Mouse (Mus musculus): Measurements from ENCODE around the gene Qtrt1. TPM values are rescaled to one million over a fixed set of nuclear protein-coding genes. Genes with fewer than 3 reads are reported as not detected.
"Not testable (repeated sequence)": the region's sequence is repeated elsewhere in the genome, so short reads cannot be mapped to it uniquely, and the experiment has no call there.

The Qtrt1 gene
- polyA plus RNA-seq, 1 experiment from 2014 or later, result 50.3 TPM

DNA sequence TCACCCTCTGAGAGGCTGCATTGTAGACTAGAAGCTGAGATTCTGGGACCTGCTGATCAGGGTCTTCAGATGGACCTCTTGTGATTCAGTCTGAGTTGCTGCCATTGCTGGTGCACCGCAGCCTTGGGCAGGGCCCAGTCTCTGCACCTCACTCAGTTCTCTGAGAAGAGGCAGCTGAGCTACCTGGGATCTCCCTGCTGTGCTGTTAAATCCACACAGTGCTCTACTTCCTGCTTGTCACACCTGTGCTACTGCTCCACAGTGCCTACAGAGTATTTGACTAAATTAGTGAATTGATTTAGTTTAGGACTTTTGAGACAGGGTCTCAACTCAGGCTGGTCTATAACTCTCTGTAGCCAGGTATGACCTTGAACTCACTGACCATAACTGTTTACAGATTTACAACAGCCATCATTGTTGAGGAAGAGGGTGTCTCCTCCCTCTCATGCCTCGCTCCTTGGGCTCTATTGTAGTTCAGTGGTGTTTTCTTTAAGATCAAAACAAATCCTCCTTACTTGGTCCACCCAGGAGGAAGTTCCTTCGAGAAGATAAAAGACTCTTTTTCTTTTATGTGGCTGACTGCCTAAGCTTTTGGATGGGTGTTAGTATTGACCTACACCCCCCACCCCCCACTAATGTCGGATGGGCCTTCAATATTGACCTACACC, 43.6 kb downstream of the Qtrt1 start:
- DNase-seq (ENCODE audit: low spot score) (no peak), ATAC-seq (ENCODE audit: insufficient number of reproducible peaks, low FRiP score, low TSS enrichment, low read depth) (no peak)
- H3K9me3 ChIP-seq (ENCODE audit: control insufficient read depth, low read length), result no peaks in the 10 kb centered on the region
- H3K9ac ChIP-seq (ENCODE audit: low read length), result no peak overlapping the region
- no peak overlapping the region for H3K27ac ChIP-seq (replicated peaks; ENCODE audit: low read depth, low read length)
- H3K4me1 ChIP-seq (ENCODE audit: control insufficient read depth, insufficient read depth, low read length), result no peaks in the 10 kb centered on the region
- WGBS, result 73% methylated on average over 4 of the region's 4 CpGs
- no peak overlapping the region for H3K4me2 ChIP-seq (ENCODE audit: low read depth, severe bottlenecking)
- no peaks in the 10 kb centered on the region for H3K27me3 ChIP-seq (ENCODE audit: control insufficient read depth, insufficient read depth, low read length)
- H3K36me3 ChIP-seq (ENCODE audit: control insufficient read depth, insufficient read depth, low read length), result no peaks in the 10 kb centered on the region; the same call in 1 of the 2 replicates
- no peak overlapping the region for H3K4me3 ChIP-seq (ENCODE audit: low read depth, low read length)

GRCm38 (mm10) chr9:21456246-21456929, 44.8 kb downstream of the Qtrt1 start:
- Histone ChIP-seq H3K36me3 (ENCODE audit: control insufficient read depth, insufficient read depth, low read length) (no peaks in the 10 kb centered on the region; the same call in 1 of the 2 replicates), H3K9me3 (ENCODE audit: control insufficient read depth, low read length) (no peaks in the 10 kb centered on the region), H3K27ac (replicated peaks; ENCODE audit: low read depth, low read length) (no peak overlapping the region), H3K27me3 (ENCODE audit: control insufficient read depth, insufficient read depth, low read length) (no peaks in the 10 kb centered on the region), H3K4me3 (ENCODE audit: low read depth, low read length) (no peak overlapping the region), H3K9ac (ENCODE audit: low read length) (no peak overlapping the region), H3K4me2 (ENCODE audit: low read depth, severe bottlenecking) (no peak overlapping the region), H3K4me1 (ENCODE audit: control insufficient read depth, insufficient read depth, low read length) (no peaks in the 10 kb centered on the region)
- ATAC-seq (ENCODE audit: insufficient number of reproducible peaks, low FRiP score, low TSS enrichment, low read depth) (no peak), DNase-seq (ENCODE audit: low spot score) (no peak)
- WGBS, result 89% methylated on average over 7 of the region's 7 CpGs

- WGBS, result 82% methylated on average over 10 of the region's 10 CpGs
- no peak overlapping the region for H3K27ac ChIP-seq (replicated peaks; ENCODE audit: low read depth, low read length)
These were observed 45.4 kb downstream of the Qtrt1 start for GRCm38 (mm10) chr9:21456930-21457634.

GRCm38 (mm10) chr9:21458821-21459220, 47.2 kb downstream of the Qtrt1 start:
- Histone ChIP-seq H3K4me1 (ENCODE audit: control insufficient read depth, insufficient read depth, low read length) (no peaks in the 10 kb centered on the region), H3K27me3 (ENCODE audit: control insufficient read depth, insufficient read depth, low read length) (no peaks in the 10 kb centered on the region), H3K9me3 (ENCODE audit: control insufficient read depth, low read length) (no peaks in the 10 kb centered on the region), H3K27ac (replicated peaks; ENCODE audit: low read depth, low read length) (no peak overlapping the region), H3K4me3 (ENCODE audit: low read depth, low read length) (no peak overlapping the region), H3K4me2 (ENCODE audit: low read depth, severe bottlenecking) (no peak overlapping the region), H3K36me3 (ENCODE audit: control insufficient read depth, insufficient read depth, low read length) (no peaks in the 10 kb centered on the region; the same call in 1 of the 2 replicates), H3K9ac (ENCODE audit: low read length) (no peak overlapping the region)
- no peak for ATAC-seq (ENCODE audit: insufficient number of reproducible peaks, low FRiP score, low TSS enrichment, low read depth)
- 85% methylated on average over 3 of the region's 3 CpGs for WGBS
- no peak for DNase-seq (ENCODE audit: low spot score)

More at GRCm38 (mm10) chr9:21456930-21457634, 45.4 kb downstream of the Qtrt1 start:
- H3K4me2 ChIP-seq (ENCODE audit: low read depth, severe bottlenecking), result no peak overlapping the region
- no peaks in the 10 kb centered on the region for H3K27me3 ChIP-seq (ENCODE audit: control insufficient read depth, insufficient read depth, low read length)
- DNase-seq (ENCODE audit: low spot score), result no peak
- H3K36me3 ChIP-seq (ENCODE audit: control insufficient read depth, insufficient read depth, low read length), result no peaks in the 10 kb centered on the region; the same call in 1 of the 2 replicates
- H3K9me3 ChIP-seq (ENCODE audit: control insufficient read depth, low read length), result no peaks in the 10 kb centered on the region
- H3K9ac ChIP-seq (ENCODE audit: low read length), result no peak overlapping the region
- no peak for ATAC-seq (ENCODE audit: insufficient number of reproducible peaks, low FRiP score, low TSS enrichment, low read depth)
- H3K4me1 ChIP-seq (ENCODE audit: control insufficient read depth, insufficient read depth, low read length), result no peaks in the 10 kb centered on the region
- no peak overlapping the region for H3K4me3 ChIP-seq (ENCODE audit: low read depth, low read length)

DNA sequence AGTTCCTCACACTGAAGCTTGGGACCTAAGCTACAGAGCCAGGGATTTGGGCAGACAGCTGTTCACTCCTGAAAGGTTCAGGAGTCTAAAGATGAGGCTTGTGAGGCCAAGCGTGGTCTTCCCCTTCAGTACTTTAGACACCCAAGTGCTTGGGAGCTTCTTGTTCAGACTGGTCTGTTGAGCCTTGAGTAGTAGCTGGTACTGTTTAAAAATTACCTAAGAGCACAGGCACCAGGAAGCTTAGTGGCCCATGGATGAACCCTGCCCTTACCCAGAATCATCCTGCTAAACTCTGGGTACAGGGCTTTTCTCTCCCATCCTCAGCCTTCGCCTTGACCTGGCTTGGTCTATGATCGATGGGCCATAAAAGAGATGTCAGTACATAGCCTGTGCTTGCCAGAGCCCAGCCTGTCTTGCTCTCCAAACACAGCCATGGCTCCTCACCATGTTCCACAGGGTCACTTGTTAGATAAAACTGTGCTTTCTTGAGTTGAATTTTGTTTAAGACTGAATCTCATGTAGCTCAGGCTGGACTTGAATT, 48.8 kb downstream of the Qtrt1 start:
- Histone ChIP-seq H3K4me3 (ENCODE audit: low read depth, low read length) (no peak overlapping the region), H3K9ac (ENCODE audit: low read length) (no peak overlapping the region), H3K27me3 (ENCODE audit: control insufficient read depth, insufficient read depth, low read length) (no peaks in the 10 kb centered on the region), H3K27ac (replicated peaks; ENCODE audit: low read depth, low read length) (no peak overlapping the region), H3K36me3 (ENCODE audit: control insufficient read depth, insufficient read depth, low read length) (peaks cover 2% of the 10 kb centered on the region; the same call in 1 of the 2 replicates), H3K9me3 (ENCODE audit: control insufficient read depth, low read length) (no peaks in the 10 kb centered on the region), H3K4me1 (ENCODE audit: control insufficient read depth, insufficient read depth, low read length) (no peaks in the 10 kb centered on the region), H3K4me2 (ENCODE audit: low read depth, severe bottlenecking) (no peak overlapping the region)
- no peak for DNase-seq (ENCODE audit: low spot score)
- WGBS, result 91% methylated on average over 3 of the region's 3 CpGs
- no peak for ATAC-seq (ENCODE audit: insufficient number of reproducible peaks, low FRiP score, low TSS enrichment, low read depth)

DNA sequence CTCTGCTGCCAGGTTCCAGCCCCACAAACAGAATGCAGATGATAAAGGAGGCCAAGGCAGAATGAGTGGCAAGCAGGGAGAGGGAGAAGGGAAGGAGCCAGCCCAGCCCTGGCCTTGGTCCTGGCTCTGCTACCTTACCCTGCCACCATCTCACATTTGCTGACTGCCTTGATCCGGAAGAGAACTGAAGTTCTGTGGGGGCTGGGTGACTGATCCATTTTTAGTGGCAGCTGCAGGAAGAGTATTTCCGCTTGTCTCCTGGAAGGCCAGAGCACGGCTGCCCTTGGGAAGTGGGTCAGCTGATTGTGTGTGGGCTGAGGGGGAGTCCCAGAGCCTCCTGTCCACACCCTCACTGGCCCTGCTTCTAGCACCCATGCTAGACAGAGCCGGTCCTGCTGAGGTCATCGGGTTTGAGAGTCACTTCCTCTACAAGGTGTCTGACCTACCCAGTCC, 51.5 kb downstream of the Qtrt1 start:
- H3K4me1 ChIP-seq (ENCODE audit: control insufficient read depth, insufficient read depth, low read length), result no peaks in the 10 kb centered on the region
- peaks cover 6% of the 10 kb centered on the region; the same call in 1 of the 2 replicates for H3K36me3 ChIP-seq (ENCODE audit: control insufficient read depth, insufficient read depth, low read length)
- H3K4me2 ChIP-seq (ENCODE audit: low read depth, severe bottlenecking), result no peak overlapping the region
- no peaks in the 10 kb centered on the region for H3K9me3 ChIP-seq (ENCODE audit: control insufficient read depth, low read length)
- no peaks in the 10 kb centered on the region for H3K27me3 ChIP-seq (ENCODE audit: control insufficient read depth, insufficient read depth, low read length)
- H3K4me3 ChIP-seq (ENCODE audit: low read depth, low read length), result no peak overlapping the region
- no peak for ATAC-seq (ENCODE audit: insufficient number of reproducible peaks, low FRiP score, low TSS enrichment, low read depth)
- H3K27ac ChIP-seq (replicated peaks; ENCODE audit: low read depth, low read length), result no peak overlapping the region
- WGBS, result 80% methylated on average over 5 of the region's 5 CpGs
- no peak for DNase-seq (ENCODE audit: low spot score)
- no peak overlapping the region for H3K9ac ChIP-seq (ENCODE audit: low read length)

DNA sequence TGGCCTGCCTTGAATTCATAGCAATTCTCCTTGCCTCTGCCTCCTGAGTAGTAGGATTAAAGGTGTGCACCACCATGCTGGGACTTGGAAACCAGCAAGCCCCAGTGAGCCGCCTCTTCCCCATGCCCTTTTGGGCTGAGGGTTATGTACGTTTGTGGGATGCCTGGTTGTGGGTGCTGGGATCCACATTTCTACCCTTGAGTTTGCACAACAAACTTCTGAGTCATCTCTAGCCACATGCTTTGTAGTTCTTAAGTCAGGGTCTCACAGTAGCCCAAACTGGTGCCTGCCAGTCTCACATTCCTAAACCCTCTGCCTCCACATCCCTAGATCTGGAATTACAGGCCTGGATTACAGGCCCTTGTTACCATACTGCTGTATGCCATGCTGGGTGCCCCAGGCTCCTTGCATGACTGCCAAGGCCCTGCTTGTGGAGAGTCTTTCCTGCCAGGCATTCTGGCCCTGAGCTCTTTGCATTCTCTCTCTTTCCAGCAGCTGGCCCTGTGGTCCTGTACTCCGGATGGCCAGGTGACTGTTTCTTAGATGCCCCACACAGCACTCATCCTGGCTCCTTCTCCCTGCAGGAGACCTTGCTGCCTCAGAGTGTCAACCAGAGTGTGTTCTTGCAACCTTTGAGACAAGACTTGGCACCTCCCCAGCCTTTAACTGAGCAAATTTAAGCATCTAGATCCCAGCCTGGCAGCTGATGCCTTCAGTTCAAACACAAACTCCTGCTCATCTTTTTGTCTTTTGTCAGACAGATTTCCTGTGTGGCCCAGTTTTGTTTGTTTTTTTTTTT, 52.3 kb downstream of the Qtrt1 start:
- 91% methylated on average over 3 of the region's 3 CpGs for WGBS
- H3K4me2 ChIP-seq (ENCODE audit: low read depth, severe bottlenecking), result no peak overlapping the region
- no peaks in the 10 kb centered on the region for H3K9me3 ChIP-seq (ENCODE audit: control insufficient read depth, low read length)
- H3K36me3 ChIP-seq (ENCODE audit: control insufficient read depth, insufficient read depth, low read length), result peaks cover 6% of the 10 kb centered on the region; the same call in 1 of the 2 replicates
- H3K4me1 ChIP-seq (ENCODE audit: control insufficient read depth, insufficient read depth, low read length), result no peaks in the 10 kb centered on the region
- no peak overlapping the region for H3K9ac ChIP-seq (ENCODE audit: low read length)
- no peak overlapping the region for H3K4me3 ChIP-seq (ENCODE audit: low read depth, low read length)
- ATAC-seq (ENCODE audit: insufficient number of reproducible peaks, low FRiP score, low TSS enrichment, low read depth), result no peak
- H3K27ac ChIP-seq (replicated peaks; ENCODE audit: low read depth, low read length), result no peak overlapping the region
- no peak for DNase-seq (ENCODE audit: low spot score)
- no peaks in the 10 kb centered on the region for H3K27me3 ChIP-seq (ENCODE audit: control insufficient read depth, insufficient read depth, low read length)

GRCm38 (mm10) chr9:21464565-21464928, 52.9 kb downstream of the Qtrt1 start:
- H3K27ac ChIP-seq (replicated peaks; ENCODE audit: low read depth, low read length); DNase-seq (ENCODE audit: low spot score); H3K4me1 ChIP-seq (ENCODE audit: control insufficient read depth, insufficient read depth, low read length); H3K27me3 ChIP-seq (ENCODE audit: control insufficient read depth, insufficient read depth, low read length); H3K9me3 ChIP-seq (ENCODE audit: control insufficient read depth, low read length); H3K4me3 ChIP-seq (ENCODE audit: low read depth, low read length); H3K4me2 ChIP-seq (ENCODE audit: low read depth, severe bottlenecking); ATAC-seq (ENCODE audit: insufficient number of reproducible peaks, low FRiP score, low TSS enrichment, low read depth); H3K9ac ChIP-seq (ENCODE audit: low read length); H3K36me3 ChIP-seq (ENCODE audit: control insufficient read depth, insufficient read depth, low read length): not testable (repeated sequence)
- WGBS, result 94% methylated on average over 7 of the region's 7 CpGs

All from limb, embryonic 11.5 days (tissue).